Mouse (Mus musculus) intestine, embryonic 14.5 days (tissue): ENCODE data around the gene Strap. TPM values are rescaled to one million over a fixed set of nuclear protein-coding genes. Genes with fewer than 3 reads are reported as not detected.

ENCODE experiments used
- ATAC-seq: fragments of 200-750 bp; cut with Nextera tagmentation; replicated peaks from 2 replicates; pipeline ENCODE4 v1.8.0; 2017; ENCODE audit warnings: low read depth, moderate number of reproducible peaks, moderate TSS enrichment, moderate library complexity; ENCODE audit not compliant: low FRiP score, low TSS enrichment
- DNase-seq: peaks from one replicate; pipeline ENCODE4 v3.0.0-alpha.2; 2018; ENCODE audit warnings: low spot score
- H3K27ac ChIP-seq: fragments of 300-500 bp; sonication (generic); 2 replicates; pipeline ENCODE4 v1.5.1; 2014; ENCODE audit warnings: low read depth, mild to moderate bottlenecking, control low read depth
- H3K27me3 ChIP-seq: fragments of 300-500 bp; sonication (generic); replicated peaks from 2 replicates; pipeline ENCODE4 v1.6.1; 2014; ENCODE audit warnings: low read length, control low read depth; ENCODE audit not compliant: control insufficient read depth, insufficient read depth
- H3K36me3 ChIP-seq: fragments of 300-500 bp; sonication (generic); 2 replicates; pipeline ENCODE4 v1.6.1; 2014; ENCODE audit warnings: low read length, control low read depth; ENCODE audit not compliant: control insufficient read depth, insufficient read depth
- H3K4me1 ChIP-seq: fragments of 300-500 bp; sonication (generic); replicated peaks from 2 replicates; pipeline ENCODE4 v1.6.1; 2014; ENCODE audit warnings: low read length, control low read depth, mixed read lengths; ENCODE audit not compliant: control insufficient read depth, insufficient read depth
- H3K4me2 ChIP-seq: fragments of 300-500 bp; sonication (generic); 2 replicates; pipeline ENCODE4 v1.6.1; 2014; ENCODE audit warnings: low read length
- H3K4me3 ChIP-seq: fragments of 300-500 bp; sonication (generic); 2 replicates; pipeline ENCODE4 v1.5.1; 2014; ENCODE audit warnings: low read depth, low read length, control low read depth, mixed read lengths
- H3K9ac ChIP-seq: fragments of 300-500 bp; sonication (generic); 2 replicates; pipeline ENCODE4 v1.6.1; 2014; ENCODE audit warnings: mild to moderate bottlenecking, low read length
- H3K9me3 ChIP-seq: fragments of 300-500 bp; sonication (generic); 2 replicates; pipeline ENCODE4 v1.6.1; 2016; ENCODE audit warnings: low read length, control low read depth; ENCODE audit not compliant: control insufficient read depth
- WGBS: fragments of 180-500 bp; shearing (Covaris S2); extraction: QIAGEN DNeasy Blood & Tissue Kit; methylation state at CpG from one replicate; pipeline ENCODE4 v1.1.7; 2014; 5-methylcytosine and 5-hydroxymethylcytosine counted together
- polyA plus RNA-seq: library from polyadenylated mRNA; unstranded; fragments of >200 nt; fragmentation: Nextera tagmentation; extraction: Ambion mirVana; gene quantifications from 2 replicates; pipeline ENCODE4 v1.2.1, GENCODE M21; 2014

Gene Strap
- polyA plus RNA-seq, 1 experiment from 2014 or later, result 154 TPM

- H3K27me3 ChIP-seq, result no peaks in the 10 kb centered on the region
- no peak overlapping the region for H3K4me2 ChIP-seq
- H3K4me3 ChIP-seq, result no peak overlapping the region
- DNase-seq (no peak), ATAC-seq (no peak)
- no peaks in the 10 kb centered on the region for H3K9me3 ChIP-seq
- no peaks in the 10 kb centered on the region for H3K36me3 ChIP-seq
- no peak overlapping the region for H3K9ac ChIP-seq
- 0 out of 2 replicates have a peak, but pooled peaks cover 4% of the 10 kb centered on the region for H3K4me1 ChIP-seq
- 69% methylated on average over 7 of the region's 7 CpGs for WGBS
- no peak overlapping the region for H3K27ac ChIP-seq
These were observed 22.1 kb upstream of the Strap start for GRCm38 (mm10) chr6:137712654-137713309.

GRCm38 (mm10) chr6:137713310-137713664 lies 21.6 kb upstream of the Strap start:
- 0 out of 2 replicates have a peak, but pooled peaks cover 4% of the 10 kb centered on the region for H3K4me1 ChIP-seq
- H3K9ac ChIP-seq, result no peak overlapping the region
- no peak overlapping the region for H3K4me3 ChIP-seq
- no peaks in the 10 kb centered on the region for H3K36me3 ChIP-seq
- DNase-seq (no peak), ATAC-seq (no peak)
- H3K27me3 ChIP-seq, result no peaks in the 10 kb centered on the region
- WGBS, result 90% methylated on average over 3 of the region's 3 CpGs
- H3K27ac ChIP-seq, result no peak overlapping the region
- H3K4me2 ChIP-seq, result no peak overlapping the region
- H3K9me3 ChIP-seq, result no peaks in the 10 kb centered on the region

GRCm38 (mm10) chr6:137716802-137717201 lies 18.1 kb upstream of the Strap start:
- H3K36me3 ChIP-seq, result no peaks in the 10 kb centered on the region
- H3K27ac ChIP-seq, result no peak overlapping the region
- no peaks in the 10 kb centered on the region for H3K9me3 ChIP-seq
- ATAC-seq (peak; percentile 45; the same call in 1 of the 2 replicates), DNase-seq (no peak)
- WGBS, result 36% methylated on average over 5 of the region's 5 CpGs
- H3K27me3 ChIP-seq, result no peaks in the 10 kb centered on the region
- no peak overlapping the region for H3K9ac ChIP-seq
- H3K4me3 ChIP-seq, result no peak overlapping the region
- 0 out of 2 replicates have a peak, but pooled peaks cover 4% of the 10 kb centered on the region for H3K4me1 ChIP-seq
- no peak overlapping the region for H3K4me2 ChIP-seq

- DNase-seq (no peak), ATAC-seq (no peak)
- H3K9ac ChIP-seq, result no peak overlapping the region
- no peak overlapping the region for H3K4me2 ChIP-seq
- no peaks in the 10 kb centered on the region for H3K9me3 ChIP-seq
- H3K27me3 ChIP-seq, result no peaks in the 10 kb centered on the region
- no peak overlapping the region for H3K4me3 ChIP-seq
- WGBS, result 89% methylated on average over 15 of the region's 15 CpGs
- no peaks in the 10 kb centered on the region for H3K4me1 ChIP-seq
- H3K27ac ChIP-seq, result no peak overlapping the region
- H3K36me3 ChIP-seq, result no peaks in the 10 kb centered on the region
These were observed 12.5 kb upstream of the Strap start for GRCm38 (mm10) chr6:137722220-137722931.

- H3K4me2 ChIP-seq, result no peak overlapping the region
- no peak overlapping the region for H3K4me3 ChIP-seq
- no peak overlapping the region for H3K9ac ChIP-seq
- H3K9me3 ChIP-seq, result no peaks in the 10 kb centered on the region
- H3K27ac ChIP-seq, result no peak overlapping the region
- H3K36me3 ChIP-seq, result no peaks in the 10 kb centered on the region
- DNase-seq (no peak), ATAC-seq (peak; percentile 60; the same call in 1 of the 2 replicates)
- 8% methylated on average over 4 of the region's 4 CpGs for WGBS
- H3K4me1 ChIP-seq, result no peaks in the 10 kb centered on the region
- H3K27me3 ChIP-seq, result no peaks in the 10 kb centered on the region
These were observed 11.0 kb upstream of the Strap start for GRCm38 (mm10) chr6:137723898-137724297.

- DNase-seq, result no peak
- peak overlapping the region; percentile 92 for H3K4me2 ChIP-seq
- peaks cover 4% of the 10 kb centered on the region for H3K36me3 ChIP-seq
- no peaks in the 10 kb centered on the region for H3K9me3 ChIP-seq
- H3K27ac ChIP-seq, result peak overlapping the region; percentile 22; the same call in 1 of the 2 replicates
- WGBS, result 6% methylated on average over 7 of the region's 7 CpGs
- ATAC-seq, result peak; percentile 18; the same call in 1 of the 2 replicates
- H3K9ac ChIP-seq, result peak overlapping the region; percentile 77
- H3K4me3 ChIP-seq, result peak overlapping the region; percentile 64
- no peaks in the 10 kb centered on the region; the same call in 1 of the 2 replicates for H3K27me3 ChIP-seq
- H3K4me1 ChIP-seq, result peaks cover 11% of the 10 kb centered on the region
These were observed 425 bp upstream of the Strap start for GRCm38 (mm10) chr6:137734460-137734845.

GRCm38 (mm10) chr6:137735671-137736238 lies 877 bp downstream of the Strap start:
- DNase-seq, result no peak
- WGBS, result 6% methylated on average over 17 of the region's 17 CpGs
- no peak for ATAC-seq
- no peaks in the 10 kb centered on the region for H3K9me3 ChIP-seq
- H3K4me2 ChIP-seq, result peak overlapping the region; percentile 92
- peaks cover 17% of the 10 kb centered on the region for H3K36me3 ChIP-seq
- peaks cover 11% of the 10 kb centered on the region for H3K4me1 ChIP-seq
- peak overlapping the region; percentile 64 for H3K4me3 ChIP-seq
- no peaks in the 10 kb centered on the region; the same call in 1 of the 2 replicates for H3K27me3 ChIP-seq
- peak overlapping the region; percentile 83 for H3K27ac ChIP-seq
- H3K9ac ChIP-seq, result peak overlapping the region; percentile 77

GRCm38 (mm10) chr6:137740972-137741371 lies 6.1 kb downstream of the Strap start:
- no peak overlapping the region for H3K27ac ChIP-seq
- no peak overlapping the region for H3K9ac ChIP-seq
- H3K9me3 ChIP-seq, result no peaks in the 10 kb centered on the region
- WGBS, result 85% methylated on average over 2 of the region's 2 CpGs
- H3K4me3 ChIP-seq, result no peak overlapping the region
- peaks cover 67% of the 10 kb centered on the region for H3K36me3 ChIP-seq
- H3K4me1 ChIP-seq, result peaks cover 6% of the 10 kb centered on the region
- H3K27me3 ChIP-seq, result no peaks in the 10 kb centered on the region
- H3K4me2 ChIP-seq, result no peak overlapping the region
- DNase-seq (no peak), ATAC-seq (no peak)
